Mouse (Mus musculus) Muller cell, postnatal 12 days (primary cell): ENCODE data around the gene Obox6.

Source experiments
- DNase-seq: peaks from one replicate; pipeline ENCODE4 v3.0.0-alpha.2; 2015; ENCODE audit errors: inconsistent ontology term

Obox6 gene

DNA sequence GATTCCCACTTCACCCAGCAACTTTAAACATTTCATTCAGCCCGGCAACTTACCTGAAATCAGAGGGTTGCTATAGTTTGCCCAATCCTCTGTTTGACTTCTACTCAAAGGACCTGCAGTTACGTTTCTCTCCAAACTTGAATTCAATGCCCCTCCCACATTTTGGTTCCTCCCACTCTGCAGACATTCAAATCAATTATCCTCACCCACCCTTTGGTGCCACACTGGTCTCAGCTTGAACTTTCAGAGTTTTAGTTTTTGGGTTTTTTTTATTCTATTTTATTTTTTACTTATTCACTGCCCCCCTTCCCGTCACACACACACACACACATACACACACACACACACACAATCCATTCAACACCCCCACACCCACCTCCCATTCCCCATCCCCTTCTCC is at the start of gene Obox6:
Gene Obox6, minus strand, starts transcription at position 101 of the 400 bp plus-strand sequence.
- no peak for DNase-seq

- DNase-seq: no peak
Observed at GRCm38 (mm10) chr7:15884127-15884526, 44.6 kb upstream of the Obox6 start.

DNA sequence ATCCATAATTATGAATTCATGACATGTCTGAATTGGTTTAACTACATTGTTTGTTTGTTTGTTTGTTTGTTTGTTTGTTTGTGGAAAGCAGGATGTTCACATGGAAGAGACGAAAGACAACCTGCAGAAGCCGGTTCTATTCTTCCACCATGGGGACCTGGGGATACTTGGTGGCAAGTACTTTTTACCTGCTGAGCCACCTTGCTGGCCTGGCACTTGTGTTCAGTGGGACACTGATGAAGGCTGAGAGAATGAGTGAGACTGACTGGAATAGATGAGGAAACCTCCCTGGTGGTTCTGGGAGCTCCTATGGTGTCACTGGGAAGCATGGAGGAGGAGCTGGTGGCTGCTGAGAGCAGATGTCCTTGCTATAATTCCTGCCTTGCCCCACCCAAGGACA is 42.8 kb upstream of the Obox6 start, which contains the start of gene Crxos:
Gene Crxos, plus strand, starts transcription at position 301 of the 400 bp plus-strand sequence.
- no peak for DNase-seq

DNA sequence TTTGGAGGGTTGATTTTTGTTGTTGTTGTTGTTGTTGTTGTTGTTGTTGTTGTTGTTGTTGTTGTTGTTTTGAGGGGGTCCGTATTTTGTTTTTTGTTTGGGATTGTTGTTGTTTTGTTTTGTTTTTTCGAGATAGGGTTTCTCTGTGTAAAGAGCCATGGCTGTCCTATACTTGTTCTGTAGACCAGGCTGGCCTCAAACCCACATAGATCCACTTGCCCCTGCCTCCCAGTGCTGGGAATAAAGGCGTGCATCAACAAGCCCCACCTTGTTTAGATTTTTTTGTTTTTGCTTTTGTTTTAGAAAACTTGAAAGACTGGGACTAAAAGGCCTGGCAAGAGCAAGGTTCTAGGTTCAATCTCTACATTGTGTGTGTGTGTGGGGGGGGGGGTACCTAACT is 42.4 kb upstream of the Obox6 start:
- DNase-seq: no peak

DNA sequence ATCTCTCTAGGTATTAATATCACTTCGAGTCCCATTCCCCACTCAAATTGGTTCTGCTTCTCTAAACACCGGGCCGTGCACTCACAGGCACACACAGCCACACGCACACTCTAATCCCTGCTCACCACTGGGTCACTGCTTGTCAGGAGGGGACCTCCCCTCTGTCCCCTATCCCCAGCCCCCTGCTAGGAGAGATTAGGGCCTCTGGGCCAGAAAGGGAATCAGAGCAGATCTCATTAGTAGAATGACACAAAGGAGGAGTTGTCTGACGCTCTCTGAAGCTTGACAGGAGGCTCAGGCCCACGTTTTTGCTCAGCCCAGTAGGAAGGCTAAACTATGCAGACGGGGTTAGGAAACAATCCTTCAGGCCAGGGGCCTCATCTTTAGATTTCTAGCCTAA is 41.9 kb upstream of the Obox6 start:
- peak; percentile 53 for DNase-seq

DNA sequence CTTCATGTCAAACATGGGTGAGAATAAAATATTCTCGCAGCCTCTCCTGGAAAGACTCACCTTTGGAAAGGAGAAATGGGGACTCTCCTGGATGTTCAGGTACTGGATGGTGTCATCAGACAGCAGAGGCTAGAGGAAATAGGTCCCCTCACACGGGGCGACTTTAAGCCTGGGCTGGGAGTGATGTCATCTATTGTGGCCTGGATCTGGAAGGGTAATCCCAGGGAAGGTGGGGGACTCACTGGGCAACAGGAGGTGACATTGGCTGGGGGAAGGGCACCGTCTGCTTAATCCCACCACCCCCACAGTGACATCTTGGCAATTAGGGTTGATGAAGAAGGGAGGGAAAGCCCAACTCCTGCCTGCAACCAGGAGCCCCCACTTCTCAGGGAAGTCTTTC is 40.3 kb upstream of the Obox6 start, which contains the start of gene Crx:
Gene Crx, minus strand, starts transcription at position 213 of the 400 bp plus-strand sequence.
- no peak for DNase-seq

- DNase-seq: no peak
Observed at GRCm38 (mm10) chr7:15864104-15864503, 24.6 kb upstream of the Obox6 start.

DNA sequence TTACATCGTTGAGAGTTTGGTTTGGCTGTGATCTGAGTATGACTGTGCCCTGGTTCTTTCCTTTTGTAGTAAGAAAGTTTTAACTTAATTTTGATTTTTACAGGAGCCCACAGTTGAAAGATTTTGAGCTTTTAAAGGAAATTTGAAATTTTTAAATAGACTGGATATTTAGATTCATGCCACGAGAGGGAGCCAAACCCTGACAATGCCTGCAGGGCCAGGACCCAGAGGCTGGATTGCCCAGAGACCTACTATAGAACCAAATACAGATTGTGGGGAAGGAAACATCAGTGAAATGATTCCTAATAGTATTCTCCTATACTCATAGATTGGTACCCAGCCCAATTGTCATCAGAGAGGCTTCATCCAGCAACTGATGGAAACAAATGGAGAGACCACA is 20.2 kb upstream of the Obox6 start:
- DNase-seq: no peak
